Mouse (Mus musculus) erythroblast, adult 5-6 weeks (primary cell): ENCODE data around the gene Gm45233. TPM values are rescaled to one million over a fixed set of nuclear protein-coding genes. Genes with fewer than 3 reads are reported as not detected.

ENCODE experiments used
- ATAC-seq: replicated peaks from 2 replicates; pipeline ENCODE4 v1.8.0; 2016; ENCODE audit warnings: moderate number of reproducible peaks, mild to moderate bottlenecking, moderate TSS enrichment, inconsistent platforms; ENCODE audit not compliant: poor library complexity, low FRiP score, severe bottlenecking
- total RNA-seq, 2 experiments: library from RNA; stranded (forward) in 1 of 2; stranded (reverse) in 1 of 2; fragments of 150-400 nt in 1 of 2; fragments of 200-764, 138-1000 nt in 1 of 2; gene quantifications; 2 replicates each; pipeline versions ENCODE4 v1.2.3 to v1.2.4; 2015 to 2017; ENCODE audit warnings: low replicate concordance in 2 of 2

Gene Gm45233
- total RNA-seq, 2 experiments from 2014 or later: not detected

DNA sequence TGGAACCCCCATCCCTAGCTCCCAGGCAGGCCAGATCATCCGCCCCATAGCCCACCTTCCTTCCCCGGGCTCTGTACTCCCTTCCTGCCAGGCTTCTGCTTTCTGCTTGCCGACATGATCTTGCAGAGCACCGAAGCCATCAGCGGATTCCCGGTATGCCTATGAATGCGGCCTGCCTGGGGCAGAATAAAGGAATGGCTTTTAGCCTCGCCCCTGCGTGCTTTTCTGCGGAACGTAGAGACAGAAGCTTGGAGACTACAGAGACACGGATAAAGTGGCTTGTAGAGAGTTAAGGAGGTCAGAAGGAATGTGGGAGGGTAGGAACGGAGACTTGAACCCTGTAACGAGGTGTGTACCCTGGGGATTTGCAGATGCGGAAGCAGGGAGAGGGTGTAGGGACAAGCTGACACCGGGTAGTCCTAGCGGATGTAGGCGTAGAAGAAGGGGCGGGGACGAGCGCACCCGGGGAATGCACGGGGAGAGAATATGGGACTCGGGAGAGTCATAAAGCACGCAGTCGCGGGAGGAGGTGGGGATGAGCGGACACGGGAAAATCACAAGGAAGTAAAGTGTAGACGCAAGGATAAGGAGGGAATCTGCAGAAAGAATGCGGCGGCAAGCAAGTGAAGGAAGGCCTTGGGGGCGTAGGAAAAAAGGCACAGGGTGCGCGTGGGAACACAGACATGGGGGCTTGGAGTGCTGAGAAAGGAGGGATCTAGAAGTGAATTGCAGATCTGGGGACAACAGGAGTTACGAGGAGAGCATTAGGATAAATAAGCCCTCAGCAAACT, 607 bp upstream of the Gm45233 start:
- peak; percentile 78 for ATAC-seq

DNA sequence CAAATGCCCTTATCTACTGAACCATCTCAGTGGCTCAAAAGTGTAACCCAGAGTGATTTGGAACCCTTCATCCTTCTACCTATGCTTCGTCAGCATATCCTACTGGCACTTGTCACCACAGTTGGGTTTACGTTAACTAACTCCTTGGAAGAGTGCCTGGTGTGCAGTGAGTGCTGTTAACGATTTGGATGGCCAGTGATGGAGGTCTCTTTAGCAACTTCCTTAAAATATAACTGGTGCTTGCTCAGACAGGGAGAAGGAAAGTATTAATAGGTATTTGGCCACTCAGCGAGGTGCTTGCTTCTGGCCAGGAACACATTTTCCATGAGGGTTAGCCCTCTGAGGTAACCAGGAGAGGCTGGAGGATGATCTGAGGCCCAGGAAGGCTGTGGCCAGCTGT, 3.9 kb downstream of the Gm45233 start:
- no peak for ATAC-seq

DNA sequence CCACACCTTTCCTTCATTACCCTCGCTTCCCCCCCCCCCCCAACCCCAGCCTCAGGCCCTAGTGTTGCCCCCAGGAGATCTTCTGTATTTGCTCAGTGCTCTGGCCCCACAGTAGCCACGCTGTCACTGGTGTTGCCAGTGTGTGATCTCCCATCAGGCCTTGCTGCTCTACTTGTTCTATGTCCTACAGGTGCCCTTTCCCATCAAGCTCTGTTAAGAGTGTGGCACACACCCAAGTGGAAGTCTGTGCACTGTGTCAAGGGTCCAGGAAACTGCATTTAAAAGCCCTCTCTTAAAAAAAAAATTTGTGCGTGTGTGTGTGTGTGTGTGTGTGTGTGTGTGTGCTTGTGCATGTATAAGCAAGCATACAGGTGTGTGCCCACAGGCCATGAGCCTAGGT, 4.3 kb downstream of the Gm45233 start:
- ATAC-seq: no peak

DNA sequence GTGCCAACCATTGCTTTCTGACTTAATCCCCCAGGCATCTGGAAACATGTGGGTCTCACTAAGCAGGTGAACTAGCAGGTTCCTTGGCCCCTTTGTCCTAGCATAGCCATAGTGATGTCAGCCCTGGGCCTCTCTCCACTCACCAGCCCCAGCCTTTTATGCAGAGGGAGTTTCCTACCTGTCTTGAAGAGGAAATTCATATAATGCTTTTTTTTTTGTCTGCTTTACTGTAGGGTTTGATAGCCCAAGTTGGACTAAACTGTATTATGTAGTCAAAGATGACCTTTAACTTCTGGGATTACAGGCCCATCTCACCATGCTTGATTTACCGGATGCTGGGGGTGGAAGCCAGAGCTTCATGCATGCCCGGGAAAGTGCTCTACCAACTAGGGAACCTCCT, 5.9 kb downstream of the Gm45233 start:
- no peak for ATAC-seq

DNA sequence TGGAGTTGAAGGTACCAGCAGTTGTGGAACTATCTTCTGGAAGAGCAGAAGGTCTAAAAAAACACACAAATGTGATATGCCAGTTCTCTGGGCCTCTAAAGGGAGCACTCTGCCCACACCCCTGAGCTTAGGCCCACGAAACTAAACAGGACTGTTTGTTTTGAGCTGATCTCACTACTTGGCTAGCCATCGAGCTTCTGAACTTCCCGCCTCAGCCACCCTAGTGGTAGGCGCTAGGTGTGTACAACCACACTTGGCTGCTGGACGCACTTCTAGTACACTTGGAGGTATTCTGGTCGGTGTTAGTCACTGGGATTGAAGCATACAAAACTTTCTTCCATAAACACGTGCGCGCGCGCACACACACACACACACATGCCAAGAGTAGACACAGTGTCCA, 7.8 kb downstream of the Gm45233 start:
- no peak for ATAC-seq

DNA sequence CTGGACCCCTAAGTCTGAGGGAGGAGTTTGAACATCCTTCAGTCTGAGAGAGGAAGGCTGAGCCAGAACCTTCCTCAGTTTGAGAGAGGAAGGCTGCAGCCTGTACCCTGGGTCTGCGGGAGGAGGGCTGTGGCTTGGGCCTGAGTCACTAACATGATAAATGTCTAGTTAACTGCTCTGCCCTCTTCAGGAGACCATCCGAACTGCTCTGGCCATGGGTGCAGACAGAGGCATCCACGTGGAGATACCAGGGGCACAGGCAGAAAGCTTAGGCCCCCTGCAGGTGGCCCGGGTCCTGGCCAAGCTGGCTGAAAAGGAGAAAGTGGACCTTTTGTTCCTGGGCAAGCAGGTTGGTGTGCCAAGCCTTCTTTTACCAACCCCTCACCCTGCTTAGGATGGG, 8.7 kb downstream of the Gm45233 start:
- 0 out of 2 replicates have a peak, but pooled peaks have one; percentile 56 for ATAC-seq

DNA sequence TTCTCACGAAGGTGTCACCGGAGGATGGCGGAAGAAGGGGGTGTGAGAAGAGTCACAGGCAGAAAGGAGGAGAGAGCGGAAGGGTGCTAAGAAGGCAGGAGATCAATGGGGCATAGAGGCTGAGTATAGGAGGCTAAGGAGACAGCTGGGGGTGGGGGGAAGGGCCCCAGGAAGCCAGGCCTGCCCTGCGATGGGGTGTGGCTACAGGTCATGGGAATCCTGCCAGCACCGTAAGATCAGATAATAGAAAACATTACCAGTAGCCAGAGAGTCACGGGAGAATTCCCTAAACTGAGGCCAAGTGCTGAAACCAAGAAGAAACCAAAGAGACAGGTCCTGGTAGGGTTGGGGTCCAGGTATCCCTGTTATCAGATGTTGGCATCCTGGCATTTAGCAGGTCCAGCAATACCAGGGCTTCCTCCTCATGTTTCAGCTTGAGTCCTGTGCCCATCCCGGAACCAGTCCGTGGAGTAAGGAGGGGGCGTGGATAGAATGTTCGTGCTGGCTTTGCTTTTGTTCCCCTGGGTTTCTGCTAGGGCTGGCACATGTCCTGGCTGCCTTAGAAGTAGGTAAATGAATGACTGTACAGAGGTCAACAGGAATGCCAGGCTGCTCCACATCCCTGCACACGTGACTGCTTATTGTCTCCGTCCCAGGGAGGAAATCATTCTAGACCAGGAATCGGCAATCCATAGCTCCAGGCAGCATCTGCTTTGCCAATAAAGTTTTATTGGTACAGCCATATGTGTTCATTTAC, 9.8 kb downstream of the Gm45233 start:
- no peak for ATAC-seq

DNA sequence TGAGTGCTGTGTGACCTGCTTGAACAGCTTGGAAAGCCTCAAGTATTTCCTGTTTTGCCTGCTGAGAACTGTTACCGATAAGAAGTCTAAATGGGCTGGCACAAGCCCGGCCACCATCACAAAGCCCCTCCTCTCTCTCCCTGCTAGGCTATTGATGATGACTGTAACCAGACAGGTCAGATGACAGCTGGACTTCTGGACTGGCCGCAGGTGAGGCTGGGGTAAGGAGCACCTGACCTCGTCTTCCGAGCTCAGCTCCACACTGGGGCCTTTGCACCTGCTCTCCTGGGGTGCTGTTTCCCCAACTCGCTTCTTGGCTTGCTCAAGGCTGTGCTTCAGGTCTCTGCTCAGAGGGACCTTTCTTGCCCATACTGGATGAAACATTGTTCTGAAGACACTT, 10.4 kb downstream of the Gm45233 start:
- no peak for ATAC-seq

DNA sequence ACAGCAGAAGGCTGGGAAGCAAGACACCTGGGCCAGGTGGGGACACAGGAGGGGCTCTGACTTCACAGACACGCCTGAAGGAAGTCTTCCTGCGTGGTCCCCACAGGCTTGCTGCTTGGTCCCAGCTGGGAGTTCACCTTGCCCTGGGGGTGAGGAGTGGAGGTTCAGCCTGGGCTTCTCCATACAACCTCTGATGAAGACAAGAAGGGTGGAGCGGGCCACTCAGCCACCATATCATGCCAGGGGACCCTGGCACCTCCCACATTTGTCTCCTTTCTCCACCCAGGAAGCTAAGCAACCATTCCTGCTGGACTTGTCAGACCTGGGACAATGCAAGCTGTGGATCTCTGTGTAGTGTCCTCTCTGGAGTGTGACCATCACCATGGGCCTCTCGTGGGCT, 18.9 kb downstream of the Gm45233 start, which contains the start of gene Vsig10l:
Gene Vsig10l, plus strand, starts transcription at position 301 of the 400 bp plus-strand sequence.
- ATAC-seq: no peak

DNA sequence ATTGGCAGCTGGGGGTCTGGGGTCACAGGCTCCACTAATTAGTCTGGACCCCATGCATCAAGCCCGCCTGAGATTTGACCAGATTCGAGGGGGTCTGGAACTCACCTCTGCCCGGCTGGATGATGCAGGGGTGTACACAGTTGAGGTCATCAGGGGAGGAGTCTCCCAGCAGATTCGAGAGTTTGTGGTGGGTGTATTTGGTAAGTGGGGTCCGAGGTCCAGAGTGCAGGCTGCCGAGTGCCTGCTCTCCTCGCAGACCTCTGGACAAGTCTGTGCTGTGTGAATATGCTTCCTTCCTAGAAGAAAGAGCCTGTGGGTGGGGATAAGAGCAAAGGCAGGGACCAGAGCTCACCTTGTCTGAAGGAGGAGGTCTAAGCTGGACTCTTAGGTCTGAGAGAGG, 20.0 kb downstream of the Gm45233 start:
- no peak for ATAC-seq

DNA sequence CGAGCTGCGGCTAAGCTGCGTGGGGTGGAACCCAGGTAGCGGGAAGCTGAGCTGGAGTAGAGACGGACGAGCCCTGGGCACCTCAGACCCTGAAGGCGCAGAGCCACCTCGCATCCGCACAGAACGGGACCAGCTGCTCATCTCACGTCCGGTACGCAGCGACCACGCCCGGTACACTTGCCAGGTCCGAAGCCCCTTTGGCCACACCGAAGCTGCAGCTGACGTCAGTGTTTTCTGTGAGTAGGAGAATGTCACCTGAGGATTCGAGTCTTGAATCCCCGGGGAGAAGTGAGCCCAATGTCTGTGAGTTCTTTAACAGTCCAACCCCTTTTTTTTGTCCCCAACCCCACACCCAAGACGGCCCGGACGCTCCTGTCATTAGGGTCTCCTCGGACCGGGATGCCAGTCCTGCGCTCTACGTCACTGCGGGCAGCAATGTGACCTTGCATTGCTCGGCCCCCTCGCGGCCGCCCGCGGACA, 21.0 kb downstream of the Gm45233 start:
- ATAC-seq: no peak

DNA sequence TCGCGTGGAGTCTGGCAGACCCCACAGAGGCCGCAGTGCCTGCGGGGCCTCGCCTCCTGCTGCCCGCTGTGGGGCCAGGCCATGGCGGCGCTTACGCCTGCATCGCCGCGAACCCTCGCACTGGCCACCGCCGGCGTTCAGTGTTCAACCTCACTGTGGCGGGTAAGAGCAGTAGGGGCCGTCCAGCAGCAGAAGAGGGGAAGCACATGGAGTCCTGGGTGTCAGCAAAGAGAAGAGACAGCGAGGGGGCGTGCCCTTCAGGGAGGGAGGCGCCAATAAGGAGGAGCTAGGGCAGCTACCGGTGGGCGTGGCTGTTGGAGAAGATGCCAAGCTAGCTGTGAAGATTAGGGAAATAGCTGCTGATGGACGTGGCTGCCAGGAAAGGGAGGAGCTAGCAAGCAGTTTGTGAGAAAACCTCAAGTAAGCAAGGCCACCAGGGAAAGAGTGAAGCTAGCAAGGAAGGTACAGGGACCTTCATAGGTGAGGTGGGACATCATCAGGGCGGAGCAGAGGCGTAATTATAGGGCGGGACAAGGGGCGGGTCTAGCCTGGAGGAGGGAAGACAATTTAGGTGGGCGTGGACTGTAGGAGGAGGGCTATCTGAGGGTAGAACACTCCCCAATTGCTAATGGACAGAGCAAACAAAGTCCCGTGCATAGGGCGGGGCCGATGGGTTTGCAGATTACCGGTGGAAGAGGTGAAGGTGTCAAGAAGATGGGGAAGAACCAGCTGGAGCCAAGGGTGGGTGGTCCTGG, 21.6 kb downstream of the Gm45233 start:
- ATAC-seq: peak; percentile 90

DNA sequence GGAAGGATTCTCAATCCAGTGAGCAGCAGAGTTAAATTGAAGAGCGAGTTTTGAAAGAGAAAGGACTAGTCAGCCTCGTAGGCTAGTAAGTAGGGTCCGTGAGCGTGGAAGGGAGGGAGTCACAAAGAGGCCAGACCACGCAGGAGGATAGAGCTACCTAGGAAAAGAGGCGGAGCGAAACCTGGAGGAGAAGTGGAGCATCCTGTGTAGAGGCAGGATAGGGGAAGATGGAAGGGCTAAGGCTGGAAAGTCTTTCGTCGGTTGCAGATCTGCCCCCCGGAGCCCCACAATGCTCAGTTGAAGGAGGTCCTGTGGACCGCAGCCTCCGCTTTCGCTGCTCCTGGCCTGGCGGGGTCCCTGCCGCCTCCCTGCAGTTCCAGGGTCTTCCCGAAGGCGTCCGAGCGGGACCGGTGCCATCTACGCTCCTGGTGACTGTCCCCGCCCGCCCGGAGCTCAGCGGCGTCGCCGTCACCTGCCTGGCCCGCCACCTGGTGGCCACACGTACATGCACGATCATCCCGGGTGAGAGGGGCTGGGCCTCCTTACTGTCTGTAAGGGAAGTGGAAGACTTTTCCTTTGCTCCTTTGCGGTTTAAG, 22.3 kb downstream of the Gm45233 start:
- peak; percentile 85 for ATAC-seq

DNA sequence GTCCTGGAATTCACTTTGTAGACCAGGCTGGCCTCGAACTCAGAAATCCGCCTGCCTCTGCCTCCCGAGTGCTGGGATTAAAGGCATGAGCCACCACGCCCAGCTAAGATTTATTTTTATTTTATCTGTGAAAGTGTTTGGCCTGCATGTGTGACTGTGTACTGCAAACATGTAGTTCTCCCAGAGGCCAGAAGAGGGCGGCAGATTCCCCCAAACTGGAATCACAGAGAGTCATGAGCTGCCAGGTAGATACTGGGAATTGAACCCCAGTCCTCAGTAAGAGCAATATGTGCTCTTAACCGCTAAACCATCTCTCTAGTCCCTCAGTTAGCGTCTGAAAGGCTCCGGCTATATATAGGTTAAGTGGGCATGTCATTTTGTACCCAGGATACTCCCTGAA, 26.4 kb downstream of the Gm45233 start:
- ATAC-seq: no peak

DNA sequence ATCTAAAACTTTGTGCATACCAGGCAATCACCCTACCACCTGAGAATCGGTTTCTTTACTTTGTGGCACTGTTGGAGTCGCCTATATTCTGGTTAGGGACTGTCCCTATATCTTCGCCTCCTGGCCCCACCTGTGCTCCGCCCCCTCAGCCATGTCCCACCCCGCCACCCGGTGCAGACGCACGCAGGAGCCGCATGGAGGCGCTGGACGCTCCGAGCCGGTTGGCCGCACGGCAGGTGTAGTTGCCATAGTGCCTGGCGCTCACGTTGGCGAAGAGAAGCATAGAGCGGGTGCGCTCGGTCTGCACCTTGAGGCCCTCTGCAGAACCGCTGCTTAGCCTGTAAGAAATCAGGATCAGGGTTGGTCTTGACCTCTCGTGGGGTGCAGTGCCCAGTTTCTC, 31.8 kb downstream of the Gm45233 start:
- no peak for ATAC-seq

DNA sequence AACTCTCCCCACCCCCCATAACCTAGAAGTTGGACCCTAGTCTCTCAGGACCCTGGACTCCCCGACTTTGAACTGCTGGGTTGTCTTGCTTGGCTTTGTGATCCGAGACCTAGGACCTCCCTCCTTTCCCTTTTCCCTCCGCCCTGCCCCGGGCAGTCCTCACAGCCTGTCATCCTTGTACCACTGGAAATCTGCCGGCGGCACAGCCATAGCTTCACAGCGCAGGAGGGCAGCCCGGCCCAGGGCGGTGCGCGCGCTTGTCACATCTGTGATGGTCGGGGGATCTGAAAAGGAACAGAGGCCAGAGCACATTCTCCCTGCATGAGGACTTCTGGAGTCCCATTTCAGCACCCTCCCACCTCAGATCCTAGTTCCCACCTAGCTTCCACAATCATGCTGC, 32.4 kb downstream of the Gm45233 start:
- ATAC-seq: no peak

DNA sequence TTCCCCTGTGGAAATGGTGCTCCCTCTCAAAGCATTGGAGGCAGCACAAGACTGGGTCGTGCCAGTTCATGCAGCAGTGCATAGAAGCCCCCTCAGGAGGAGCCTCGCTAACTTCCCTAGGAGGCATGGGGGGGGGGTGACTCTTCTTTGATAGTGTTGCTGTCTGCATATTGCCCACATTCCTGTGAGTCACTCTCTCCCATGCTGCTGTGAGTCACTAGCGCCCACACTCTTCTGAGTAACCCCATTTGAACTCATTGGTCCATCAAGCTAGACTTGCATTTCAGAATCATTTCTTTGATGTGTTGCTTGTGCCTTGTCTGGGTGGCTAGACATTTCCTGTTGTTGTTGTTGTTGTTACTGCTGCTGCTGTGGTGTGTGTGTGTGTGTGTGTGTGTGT, 37.3 kb downstream of the Gm45233 start:
- ATAC-seq: no peak

DNA sequence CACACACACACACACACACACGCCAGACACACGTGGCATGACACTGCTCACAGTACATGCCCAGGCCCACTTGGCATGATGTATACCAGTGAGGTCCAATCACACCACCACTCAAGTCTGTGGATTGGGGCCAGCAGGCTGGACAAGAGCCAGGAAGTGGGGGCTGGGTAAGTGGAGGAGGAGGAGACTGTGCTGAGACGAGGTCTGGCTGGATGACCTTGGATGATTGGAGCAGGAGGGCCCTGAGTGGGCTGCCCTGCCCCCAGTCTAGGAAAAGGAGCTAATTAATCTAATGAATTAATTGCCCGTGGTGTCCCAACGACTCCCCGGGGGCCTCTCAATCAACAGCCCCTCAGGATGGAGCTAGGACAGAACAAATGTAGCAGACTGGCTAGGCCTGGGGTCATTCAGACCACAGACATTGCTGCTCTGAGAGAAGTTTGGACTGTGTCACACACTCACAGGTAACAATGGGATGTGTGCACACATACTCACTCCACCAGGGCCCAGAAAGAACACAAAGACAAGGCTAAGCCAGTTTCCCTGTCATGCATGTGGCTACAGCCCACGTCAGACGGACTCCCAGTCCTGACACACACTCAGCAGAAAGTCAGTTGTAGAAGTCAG, 38.3 kb downstream of the Gm45233 start:
- no peak for ATAC-seq

DNA sequence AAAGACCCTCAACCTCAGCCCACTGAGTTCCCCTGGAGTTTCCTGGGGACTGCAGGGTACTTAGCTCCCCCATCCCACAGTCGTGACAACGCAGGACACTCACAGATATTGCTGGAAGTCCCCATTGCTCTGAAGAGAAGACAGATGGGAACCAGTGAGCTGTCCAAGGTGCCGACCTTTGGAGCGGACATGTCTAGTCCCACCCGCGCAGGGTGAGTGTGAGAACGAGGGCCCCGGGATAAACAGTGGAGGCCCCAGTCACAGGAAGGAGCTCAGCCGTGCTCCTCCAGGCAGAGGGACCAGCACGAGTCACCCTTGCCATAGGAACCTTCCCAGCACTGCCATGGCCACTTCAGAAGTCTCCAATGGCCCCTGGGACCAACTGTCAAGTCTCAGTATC, 39.3 kb downstream of the Gm45233 start:
- no peak for ATAC-seq

DNA sequence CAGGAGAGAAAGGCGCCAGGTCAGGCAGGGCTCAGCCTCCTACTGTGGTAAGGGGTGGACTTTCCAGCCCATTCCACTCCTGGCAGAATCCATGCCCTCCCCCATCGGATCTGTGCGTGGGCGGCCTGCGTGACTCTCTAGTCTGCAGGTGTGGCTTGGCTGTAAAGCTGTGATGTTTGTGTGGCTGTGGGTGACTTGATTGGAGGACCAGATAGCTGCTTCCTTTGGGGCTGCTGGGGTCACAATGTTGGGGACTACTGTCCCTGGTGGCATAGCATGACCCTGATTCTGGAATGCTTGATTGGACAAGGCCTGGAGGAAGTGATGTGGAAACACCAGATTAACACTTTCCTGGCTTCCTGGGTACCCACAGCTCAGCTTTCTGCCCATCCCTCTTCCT, 44.7 kb downstream of the Gm45233 start:
- no peak for ATAC-seq
